14 mouse cellular contexts compared by ENCODE assay signal in the genomic region with DNA sequence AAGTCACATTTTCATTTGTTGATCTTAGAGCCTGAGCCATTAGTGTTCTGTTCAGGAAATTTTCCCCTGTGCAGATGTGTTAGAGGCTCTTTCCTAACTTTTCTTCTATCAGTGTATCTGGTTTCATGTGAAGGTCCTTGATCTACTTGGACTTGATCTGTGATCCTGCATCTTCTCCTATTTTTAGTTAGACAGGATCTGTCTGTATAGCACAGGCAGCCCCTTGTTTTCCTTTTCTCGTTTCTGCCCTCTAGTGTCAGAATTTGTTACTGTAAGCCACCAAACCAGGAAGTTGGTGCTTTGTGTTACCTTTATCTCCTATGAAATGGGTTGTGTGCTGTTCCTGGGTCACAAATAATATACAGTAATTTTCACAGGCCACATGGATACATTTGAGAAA. TPM values are rescaled to one million over a fixed set of nuclear protein-coding genes. Genes with fewer than 3 reads are reported as not detected.
"Had no signal": no experiment of that assay in that cellular context is flagged by ENCODE, and none has a peak within 500 bp of the region (broad histone marks: within the 10 kb centered on the region; RNA-seq: fewer than 3 reads in every experiment).

No protein-coding gene starts in this region.

RNA-seq across cellular contexts. Expression of gene Gm15127, which starts 12.9 kb away (rescaled TPM):
- total RNA-seq: neutrophil, adult 5-6 weeks had no signal
- polyA plus RNA-seq: neural tube, embryonic 12.5 days; neural tube, embryonic 13.5 days; neural tube, embryonic 14.5 days; neural tube, embryonic 15.5 days; small intestine, adult 2 months; spleen, adult 2 months; stomach, embryonic 14.5 days; stomach, embryonic 15.5 days; stomach, embryonic 16.5 days; stomach, postnatal 0 days; thymus, adult 2 months; thymus, postnatal 0 days; urinary bladder, adult 2 months had no signal
